Mouse (Mus musculus) neutrophil, adult 5-6 weeks (primary cell): Measurements from ENCODE around the gene Gm49359. TPM values are rescaled to one million over a fixed set of nuclear protein-coding genes. Genes with fewer than 3 reads are reported as not detected.
"Not testable (repeated sequence)": the region's sequence is repeated elsewhere in the genome, so short reads cannot be mapped to it uniquely, and the experiment has no call there.

Experiments used
- ATAC-seq: fragments of 151-379, 151-347 bp; 2 replicates; pipeline ENCODE4 v1.8.0; 2017; ENCODE audit warnings: mild to moderate bottlenecking, moderate TSS enrichment; ENCODE audit not compliant: insufficient number of reproducible peaks, poor library complexity, low FRiP score, severe bottlenecking; ENCODE audit errors: extremely low read depth
- total RNA-seq: library from RNA; stranded (forward); fragments of 200-1000 nt; gene quantifications from 2 replicates; pipeline ENCODE4 v1.2.3, GENCODE M21; 2017

Gene Gm49359
- 18.3 and 22.7 TPM in 2 replicates for total RNA-seq

DNA sequence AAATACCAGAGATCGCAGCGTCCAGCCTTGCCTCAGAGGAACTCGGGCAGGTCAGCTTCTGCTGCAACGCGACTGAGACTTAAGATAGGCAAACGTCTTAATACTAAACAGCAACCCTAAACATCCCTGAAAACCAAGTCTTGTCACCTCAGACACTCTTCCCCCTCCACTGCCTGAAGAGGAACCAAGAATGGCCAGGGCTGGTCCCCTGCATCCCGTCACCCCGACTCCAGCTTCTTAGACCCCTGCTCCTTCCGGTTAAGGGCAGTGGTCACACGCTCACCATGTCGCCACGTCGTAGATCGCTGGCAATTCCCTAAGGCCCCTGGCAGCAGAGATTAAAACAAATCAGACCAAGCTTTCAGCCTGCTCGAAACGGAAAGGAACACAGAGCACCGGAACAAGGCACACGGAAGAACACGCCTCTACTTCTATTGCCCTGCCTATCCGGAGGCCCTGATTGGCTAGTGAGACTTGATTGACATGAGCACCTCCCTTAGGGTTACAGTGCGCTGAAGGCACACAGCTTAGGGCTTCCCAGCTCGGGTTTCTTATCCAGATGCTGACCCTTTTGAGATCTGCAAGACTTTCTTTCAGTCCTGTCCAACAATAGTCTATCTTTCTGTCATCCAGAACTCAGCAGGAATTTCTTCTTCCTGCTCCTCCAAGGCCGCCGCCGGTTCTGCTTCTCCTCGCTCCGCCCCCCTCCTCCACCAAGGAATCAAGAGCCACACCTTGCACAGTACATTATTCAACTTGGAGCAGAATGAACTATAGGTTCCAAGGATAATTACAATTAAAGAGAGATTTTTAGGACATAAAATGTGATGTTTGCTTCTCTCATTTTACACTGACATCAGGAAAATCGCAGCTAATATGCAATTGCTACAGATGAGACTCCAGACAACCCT lies at the start of gene Gm49359:
Gene Gm49359, minus strand, starts transcription at position 409 of the 911 bp plus-strand sequence.
- ATAC-seq: peak; percentile 100

GRCm38 (mm10) chr13:62510641-62511420 lies 44.2 kb upstream of the Gm49359 start:
- not testable (repeated sequence) for ATAC-seq

GRCm38 (mm10) chr13:62472661-62473060 lies 6.0 kb upstream of the Gm49359 start:
- ATAC-seq: not testable (repeated sequence)

- peak; percentile 80 for ATAC-seq
These were observed 3.3 kb upstream of the Gm49359 start for GRCm38 (mm10) chr13:62469947-62470346.

Other genes with a start within 250 kb of the Gm49359 start
- 3.2 and 3.6 TPM in 2 replicates for gene Gm3604, start 83.7 kb downstream of the Gm49359 start, total RNA-seq
- gene Zfp935, start 91.7 kb upstream of the Gm49359 start, total RNA-seq: 1.8 TPM in 1 of 2 replicates, not detected in the other
- gene Zfp934, start 104.4 kb upstream of the Gm49359 start, total RNA-seq: 8.3 and 9.7 TPM in 2 replicates
- 3.3 and 4.4 TPM in 2 replicates for gene 6720489N17Rik, start 157.3 kb upstream of the Gm49359 start, total RNA-seq